Mouse (Mus musculus): ENCODE data around the gene Rfc5. TPM values are rescaled to one million over a fixed set of nuclear protein-coding genes. Genes with fewer than 3 reads are reported as not detected.
"Not testable (repeated sequence)": the region's sequence is repeated elsewhere in the genome, so short reads cannot be mapped to it uniquely, and the experiment has no call there.

Rfc5 gene
- polyA plus RNA-seq, 1 experiment from 2014 or later: 155 TPM

GRCm38 (mm10) chr5:117397371-117397770, 8.5 kb upstream of the Rfc5 start:
- peaks cover 13% of the 10 kb centered on the region for H3K9me3 ChIP-seq
- 82% methylated on average over 6 of the region's 6 CpGs for WGBS
- H3K27me3 ChIP-seq (ENCODE audit: poor library complexity, severe bottlenecking): no peaks in the 10 kb centered on the region
- DNase-seq (ENCODE audit: extremely low spot score, low spot score): no peak
- 0 out of 2 replicates have a peak overlapping the region, but pooled peaks have one; percentile 12 for H3K27ac ChIP-seq
- no peaks in the 10 kb centered on the region for H3K36me3 ChIP-seq (replicated peaks)
- H3K4me1 ChIP-seq: peaks cover 17% of the 10 kb centered on the region
- H3K4me3 ChIP-seq: no peak overlapping the region

- Histone ChIP-seq H3K27ac (no peak overlapping the region), H3K27me3 (ENCODE audit: poor library complexity, severe bottlenecking) (no peaks in the 10 kb centered on the region), H3K4me3 (no peak overlapping the region), H3K4me1 (peaks cover 17% of the 10 kb centered on the region), H3K9me3 (peaks cover 21% of the 10 kb centered on the region), H3K36me3 (replicated peaks) (no peaks in the 10 kb centered on the region)
- DNase-seq (ENCODE audit: extremely low spot score, low spot score): no peak
- 77% methylated on average over 6 of the region's 6 CpGs for WGBS
Observed at GRCm38 (mm10) chr5:117396596-117397014, 7.8 kb upstream of the Rfc5 start.

GRCm38 (mm10) chr5:117395834-117396233, 7.0 kb upstream of the Rfc5 start:
- no peak overlapping the region for H3K27ac ChIP-seq
- H3K4me1 ChIP-seq: peaks cover 17% of the 10 kb centered on the region
- H3K27me3 ChIP-seq (ENCODE audit: poor library complexity, severe bottlenecking): no peaks in the 10 kb centered on the region
- DNase-seq (ENCODE audit: extremely low spot score, low spot score): no peak
- H3K36me3 ChIP-seq (replicated peaks): peaks cover 4% of the 10 kb centered on the region; the same call in 1 of the 2 replicates
- WGBS: 90% methylated on average over 5 of the region's 5 CpGs
- no peak overlapping the region for H3K4me3 ChIP-seq
- H3K9me3 ChIP-seq: peaks cover 28% of the 10 kb centered on the region

GRCm38 (mm10) chr5:117390895-117391294, 2.0 kb upstream of the Rfc5 start:
- peaks cover 23% of the 10 kb centered on the region for H3K4me1 ChIP-seq
- H3K9me3 ChIP-seq: peaks cover 29% of the 10 kb centered on the region
- no peak overlapping the region for H3K4me3 ChIP-seq
- WGBS: 88% methylated on average over 1 of the region's 1 CpGs
- H3K27me3 ChIP-seq (ENCODE audit: poor library complexity, severe bottlenecking): no peaks in the 10 kb centered on the region
- DNase-seq (ENCODE audit: extremely low spot score, low spot score): no peak
- no peak overlapping the region for H3K27ac ChIP-seq
- peaks cover 22% of the 10 kb centered on the region for H3K36me3 ChIP-seq (replicated peaks)

GRCm38 (mm10) chr5:117388296-117388751, 523 bp downstream of the Rfc5 start:
- Histone ChIP-seq H3K4me1 (peaks cover 23% of the 10 kb centered on the region), H3K9me3 (peaks cover 26% of the 10 kb centered on the region), H3K27ac (peak overlapping the region; percentile 98), H3K27me3 (ENCODE audit: poor library complexity, severe bottlenecking) (no peaks in the 10 kb centered on the region), H3K36me3 (replicated peaks) (peaks cover 48% of the 10 kb centered on the region), H3K4me3 (peak overlapping the region; percentile 90)
- 13% methylated on average over 16 of the region's 16 CpGs for WGBS
- peak; percentile 71 for DNase-seq (ENCODE audit: extremely low spot score, low spot score)

- peaks cover 12% of the 10 kb centered on the region for H3K4me1 ChIP-seq
- 89% methylated on average over 12 of the region's 12 CpGs for whole genome bisulfite sequencing
- no peak overlapping the region for H3K4me3 ChIP-seq
- H3K36me3 ChIP-seq (replicated peaks): peaks cover 95% of the 10 kb centered on the region
- no peak overlapping the region for H3K27ac ChIP-seq
- no peaks in the 10 kb centered on the region for H3K9me3 ChIP-seq
- DNase-seq (ENCODE audit: extremely low spot score, low spot score): no peak
- no peaks in the 10 kb centered on the region for H3K27me3 ChIP-seq (ENCODE audit: poor library complexity, severe bottlenecking)
Observed at GRCm38 (mm10) chr5:117383198-117383597, 5.6 kb downstream of the Rfc5 start.

- peaks cover 100% of the 10 kb centered on the region for H3K36me3 ChIP-seq (replicated peaks)
- WGBS: 82% methylated on average over 7 of the region's 7 CpGs
- no peaks in the 10 kb centered on the region for H3K27me3 ChIP-seq (ENCODE audit: poor library complexity, severe bottlenecking)
- no peaks in the 10 kb centered on the region for H3K9me3 ChIP-seq
- no peak overlapping the region for H3K27ac ChIP-seq
- no peak for DNase-seq (ENCODE audit: extremely low spot score, low spot score)
- no peaks in the 10 kb centered on the region for H3K4me1 ChIP-seq
- H3K4me3 ChIP-seq: no peak overlapping the region
Observed at GRCm38 (mm10) chr5:117381785-117382184, 7.1 kb downstream of the Rfc5 start.

GRCm38 (mm10) chr5:117380199-117380598, 8.6 kb downstream of the Rfc5 start:
- H3K4me3 ChIP-seq: no peak overlapping the region
- no peak for DNase-seq (ENCODE audit: extremely low spot score, low spot score)
- no peaks in the 10 kb centered on the region for H3K4me1 ChIP-seq
- 89% methylated on average over 4 of the region's 4 CpGs for WGBS
- no peaks in the 10 kb centered on the region for H3K27me3 ChIP-seq (ENCODE audit: poor library complexity, severe bottlenecking)
- H3K27ac ChIP-seq: no peak overlapping the region
- H3K9me3 ChIP-seq: no peaks in the 10 kb centered on the region
- H3K36me3 ChIP-seq (replicated peaks): peaks cover 100% of the 10 kb centered on the region

- H3K9me3 ChIP-seq; DNase-seq (ENCODE audit: extremely low spot score, low spot score); H3K4me1 ChIP-seq; H3K4me3 ChIP-seq; H3K27ac ChIP-seq; H3K27me3 ChIP-seq (ENCODE audit: poor library complexity, severe bottlenecking): not testable (repeated sequence)
- H3K36me3 ChIP-seq (replicated peaks): peaks cover 100% of the 10 kb centered on the region
- WGBS: 94% methylated on average over 14 of the region's 14 CpGs
Observed at GRCm38 (mm10) chr5:117377731-117378130, 11.1 kb downstream of the Rfc5 start.

GRCm38 (mm10) chr5:117376331-117376761, 12.5 kb downstream of the Rfc5 start:
- Histone ChIP-seq H3K4me3 (no peak overlapping the region), H3K27me3 (ENCODE audit: poor library complexity, severe bottlenecking) (no peaks in the 10 kb centered on the region), H3K27ac (no peak overlapping the region), H3K36me3 (replicated peaks) (peaks cover 100% of the 10 kb centered on the region), H3K9me3 (no peaks in the 10 kb centered on the region), H3K4me1 (no peaks in the 10 kb centered on the region)
- DNase-seq (ENCODE audit: extremely low spot score, low spot score): no peak
- WGBS: 85% methylated on average over 11 of the region's 11 CpGs

GRCm38 (mm10) chr5:117374372-117375049, 14.3 kb downstream of the Rfc5 start:
- H3K4me3 ChIP-seq: no peak overlapping the region
- H3K36me3 ChIP-seq (replicated peaks): peaks cover 100% of the 10 kb centered on the region
- WGBS: 92% methylated on average over 7 of the region's 7 CpGs
- no peak overlapping the region for H3K27ac ChIP-seq
- H3K4me1 ChIP-seq: no peaks in the 10 kb centered on the region
- DNase-seq (ENCODE audit: extremely low spot score, low spot score): no peak
- H3K27me3 ChIP-seq (ENCODE audit: poor library complexity, severe bottlenecking): no peaks in the 10 kb centered on the region
- H3K9me3 ChIP-seq: no peaks in the 10 kb centered on the region

- no peak for DNase-seq (ENCODE audit: extremely low spot score, low spot score)
- no peaks in the 10 kb centered on the region for H3K9me3 ChIP-seq
- H3K4me1 ChIP-seq: no peaks in the 10 kb centered on the region
- H3K36me3 ChIP-seq (replicated peaks): peaks cover 100% of the 10 kb centered on the region
- no peak overlapping the region for H3K4me3 ChIP-seq
- no peak overlapping the region for H3K27ac ChIP-seq
- WGBS: 95% methylated on average over 9 of the region's 9 CpGs
- no peaks in the 10 kb centered on the region for H3K27me3 ChIP-seq (ENCODE audit: poor library complexity, severe bottlenecking)
Observed at GRCm38 (mm10) chr5:117373418-117373817, 15.4 kb downstream of the Rfc5 start.

GRCm38 (mm10) chr5:117370592-117370991, 18.3 kb downstream of the Rfc5 start:
- H3K4me3 ChIP-seq: no peak overlapping the region
- peaks cover 6% of the 10 kb centered on the region; the same call in 1 of the 2 replicates for H3K4me1 ChIP-seq
- 95% methylated on average over 10 of the region's 10 CpGs for WGBS
- no peak overlapping the region for H3K27ac ChIP-seq
- no peak for DNase-seq (ENCODE audit: extremely low spot score, low spot score)
- no peaks in the 10 kb centered on the region for H3K27me3 ChIP-seq (ENCODE audit: poor library complexity, severe bottlenecking)
- H3K9me3 ChIP-seq: no peaks in the 10 kb centered on the region
- H3K36me3 ChIP-seq (replicated peaks): peaks cover 95% of the 10 kb centered on the region
